Mouse (Mus musculus): ENCODE measurements around the gene Mdm2. TPM values are rescaled to one million over a fixed set of nuclear protein-coding genes. Genes with fewer than 3 reads are reported as not detected.

Gene Mdm2
- polyA plus RNA-seq, 1 experiment from 2014 or later, result 38.2 TPM

GRCm38 (mm10) chr10:117753711-117754608 lies 43.4 kb upstream of the Mdm2 start:
- Histone ChIP-seq H3K4me1 (no peaks in the 10 kb centered on the region), H3K9me3 (no peaks in the 10 kb centered on the region), H3K9ac (no peak overlapping the region), H3K4me2 (no peak overlapping the region), H3K27ac (no peak overlapping the region), H3K27me3 (replicated peaks) (no peaks in the 10 kb centered on the region), H3K36me3 (peaks cover 50% of the 10 kb centered on the region), H3K4me3 (replicated peaks) (no peak overlapping the region)
- WGBS, result 89% methylated on average over 8 of the region's 8 CpGs
- ATAC-seq (ENCODE audit: insufficient read depth, low FRiP score, low read depth), result no peak

GRCm38 (mm10) chr10:117752851-117753647 lies 42.5 kb upstream of the Mdm2 start:
- Histone ChIP-seq H3K36me3 (peaks cover 53% of the 10 kb centered on the region), H3K27ac (no peak overlapping the region), H3K4me2 (no peak overlapping the region), H3K9ac (no peak overlapping the region), H3K4me3 (replicated peaks) (no peak overlapping the region), H3K4me1 (no peaks in the 10 kb centered on the region), H3K9me3 (no peaks in the 10 kb centered on the region), H3K27me3 (replicated peaks) (no peaks in the 10 kb centered on the region)
- no peak for ATAC-seq (ENCODE audit: insufficient read depth, low FRiP score, low read depth)
- WGBS, result 99% methylated on average over 5 of the region's 5 CpGs

- Histone ChIP-seq H3K9ac (no peak overlapping the region), H3K27ac (no peak overlapping the region), H3K4me1 (no peaks in the 10 kb centered on the region), H3K9me3 (no peaks in the 10 kb centered on the region), H3K36me3 (peaks cover 47% of the 10 kb centered on the region), H3K27me3 (replicated peaks) (no peaks in the 10 kb centered on the region), H3K4me3 (replicated peaks) (no peak overlapping the region), H3K4me2 (no peak overlapping the region)
- WGBS, result 98% methylated on average over 7 of the region's 7 CpGs
- ATAC-seq (ENCODE audit: insufficient read depth, low FRiP score, low read depth), result no peak
Observed at GRCm38 (mm10) chr10:117752304-117752821, 41.8 kb upstream of the Mdm2 start.

GRCm38 (mm10) chr10:117751744-117752143 lies 41.2 kb upstream of the Mdm2 start:
- H3K4me3 ChIP-seq (replicated peaks), result no peak overlapping the region
- ATAC-seq (ENCODE audit: insufficient read depth, low FRiP score, low read depth), result no peak
- H3K9ac ChIP-seq, result no peak overlapping the region
- H3K27me3 ChIP-seq (replicated peaks), result no peaks in the 10 kb centered on the region
- H3K4me1 ChIP-seq, result no peaks in the 10 kb centered on the region
- WGBS, result 94% methylated on average over 6 of the region's 6 CpGs
- peaks cover 43% of the 10 kb centered on the region for H3K36me3 ChIP-seq
- H3K9me3 ChIP-seq, result no peaks in the 10 kb centered on the region
- no peak overlapping the region for H3K27ac ChIP-seq
- no peak overlapping the region for H3K4me2 ChIP-seq

DNA sequence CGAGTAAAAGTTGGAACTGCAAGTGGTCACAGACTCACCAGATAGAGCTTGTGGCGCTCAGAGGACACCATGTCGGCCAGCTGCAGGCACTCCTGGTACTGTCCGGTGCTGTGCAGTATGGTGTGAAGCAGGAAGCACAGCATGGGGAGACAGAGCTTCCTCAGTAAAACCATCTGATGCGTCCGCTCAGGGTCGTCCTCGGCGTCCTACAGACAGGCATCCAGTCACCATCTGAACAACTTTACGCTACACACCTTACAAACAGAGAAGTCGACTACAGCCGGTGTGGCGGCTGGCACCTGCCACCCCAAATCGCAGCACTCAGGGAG lies 40.7 kb upstream of the Mdm2 start:
- no peak for ATAC-seq (ENCODE audit: insufficient read depth, low FRiP score, low read depth)
- 96% methylated on average over 14 of the region's 14 CpGs for WGBS
- Histone ChIP-seq H3K4me1 (no peaks in the 10 kb centered on the region), H3K9ac (no peak overlapping the region), H3K27me3 (replicated peaks) (no peaks in the 10 kb centered on the region), H3K4me3 (replicated peaks) (no peak overlapping the region), H3K4me2 (no peak overlapping the region), H3K36me3 (peaks cover 40% of the 10 kb centered on the region), H3K9me3 (no peaks in the 10 kb centered on the region), H3K27ac (no peak overlapping the region)

GRCm38 (mm10) chr10:117750529-117751281 lies 40.1 kb upstream of the Mdm2 start:
- Histone ChIP-seq H3K4me1 (no peaks in the 10 kb centered on the region), H3K9me3 (no peaks in the 10 kb centered on the region), H3K4me2 (no peak overlapping the region), H3K27me3 (replicated peaks) (no peaks in the 10 kb centered on the region), H3K36me3 (peaks cover 40% of the 10 kb centered on the region), H3K9ac (no peak overlapping the region), H3K4me3 (replicated peaks) (no peak overlapping the region), H3K27ac (no peak overlapping the region)
- WGBS, result 95% methylated on average over 5 of the region's 5 CpGs
- ATAC-seq (ENCODE audit: insufficient read depth, low FRiP score, low read depth), result no peak

GRCm38 (mm10) chr10:117749787-117750343 lies 39.3 kb upstream of the Mdm2 start:
- no peaks in the 10 kb centered on the region for H3K27me3 ChIP-seq (replicated peaks)
- no peak overlapping the region for H3K4me2 ChIP-seq
- no peak overlapping the region for H3K27ac ChIP-seq
- no peak overlapping the region for H3K9ac ChIP-seq
- no peak for ATAC-seq (ENCODE audit: insufficient read depth, low FRiP score, low read depth)
- 0 out of 2 replicates have a peak, but pooled peaks cover 3% of the 10 kb centered on the region for H3K4me1 ChIP-seq
- H3K36me3 ChIP-seq, result peaks cover 31% of the 10 kb centered on the region
- H3K9me3 ChIP-seq, result no peaks in the 10 kb centered on the region
- no peak overlapping the region for H3K4me3 ChIP-seq (replicated peaks)
- WGBS, result 94% methylated on average over 14 of the region's 14 CpGs

GRCm38 (mm10) chr10:117749050-117749686 lies 38.6 kb upstream of the Mdm2 start:
- WGBS, result 95% methylated on average over 10 of the region's 10 CpGs
- no peak overlapping the region for H3K9ac ChIP-seq
- no peaks in the 10 kb centered on the region for H3K9me3 ChIP-seq
- H3K4me2 ChIP-seq, result no peak overlapping the region
- no peaks in the 10 kb centered on the region for H3K27me3 ChIP-seq (replicated peaks)
- 0 out of 2 replicates have a peak, but pooled peaks cover 5% of the 10 kb centered on the region for H3K4me1 ChIP-seq
- peaks cover 26% of the 10 kb centered on the region for H3K36me3 ChIP-seq
- H3K27ac ChIP-seq, result no peak overlapping the region
- no peak for ATAC-seq (ENCODE audit: insufficient read depth, low FRiP score, low read depth)
- no peak overlapping the region for H3K4me3 ChIP-seq (replicated peaks)

DNA sequence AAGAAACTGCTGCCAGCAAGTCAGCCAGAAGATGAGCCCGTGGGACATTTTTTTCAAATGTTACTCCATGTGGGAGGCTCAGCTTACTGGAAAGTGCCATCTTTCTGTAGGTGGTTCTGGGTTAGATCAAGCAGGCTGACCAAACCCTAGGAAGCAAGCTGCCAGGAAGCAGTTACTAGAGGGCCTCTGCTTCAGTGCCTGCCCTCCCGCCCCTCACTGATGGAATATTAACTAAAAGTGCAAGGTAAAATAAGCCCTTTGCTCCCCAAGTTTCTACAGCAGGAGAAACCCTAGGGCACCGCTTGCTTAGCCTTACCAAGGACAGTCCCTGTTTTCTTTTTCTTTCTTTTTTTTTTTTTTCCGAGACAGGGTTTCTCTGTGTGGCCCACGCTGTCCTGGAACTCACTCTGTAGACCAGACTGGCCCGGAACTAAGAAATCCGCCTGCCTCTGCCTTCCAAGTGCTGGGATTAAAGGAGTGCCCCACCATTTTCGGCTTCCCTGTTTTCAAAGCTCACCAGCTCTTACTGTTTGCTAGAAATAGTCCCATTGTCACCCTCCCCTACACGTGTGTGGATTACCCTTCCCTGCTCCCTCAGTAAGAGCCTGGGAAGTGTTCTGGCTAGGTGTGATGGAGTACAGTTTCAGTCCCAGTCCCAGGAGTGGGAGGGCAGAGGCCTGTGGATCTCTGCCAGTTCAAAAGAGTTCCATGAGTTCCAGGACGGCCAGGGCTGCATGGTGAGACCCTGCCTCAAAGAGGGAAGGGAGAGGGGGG lies 37.9 kb upstream of the Mdm2 start:
- no peak for ATAC-seq (ENCODE audit: insufficient read depth, low FRiP score, low read depth)
- no peaks in the 10 kb centered on the region for H3K9me3 ChIP-seq
- no peak overlapping the region for H3K27ac ChIP-seq
- H3K27me3 ChIP-seq (replicated peaks), result no peaks in the 10 kb centered on the region
- H3K4me2 ChIP-seq, result no peak overlapping the region
- 0 out of 2 replicates have a peak, but pooled peaks cover 8% of the 10 kb centered on the region for H3K4me1 ChIP-seq
- H3K4me3 ChIP-seq (replicated peaks), result no peak overlapping the region
- H3K9ac ChIP-seq, result no peak overlapping the region
- peaks cover 29% of the 10 kb centered on the region for H3K36me3 ChIP-seq
- 89% methylated on average over 10 of the region's 10 CpGs for WGBS

DNA sequence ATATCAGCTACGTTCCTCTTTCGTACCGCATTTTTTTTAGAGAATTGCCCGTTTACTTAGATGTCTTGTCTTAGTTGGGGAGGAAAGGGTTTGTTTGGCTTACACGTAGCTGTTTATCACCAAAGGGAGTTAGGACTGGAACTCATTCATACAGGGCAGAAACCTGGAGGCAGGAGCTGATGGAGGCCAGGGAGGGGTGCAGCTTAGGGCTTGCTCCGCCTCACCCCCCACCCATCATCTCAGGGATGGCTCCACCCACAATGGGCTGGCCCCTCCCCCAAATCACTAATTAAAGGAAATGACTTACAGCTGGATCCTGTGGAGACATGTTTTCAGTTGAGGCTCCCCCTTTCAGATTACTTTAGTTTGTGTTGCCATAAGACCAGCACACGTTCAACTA lies 37.2 kb upstream of the Mdm2 start:
- H3K9ac ChIP-seq, result no peak overlapping the region
- H3K4me3 ChIP-seq (replicated peaks), result no peak overlapping the region
- 84% methylated on average over 7 of the region's 7 CpGs for WGBS
- H3K36me3 ChIP-seq, result peaks cover 29% of the 10 kb centered on the region
- H3K27ac ChIP-seq, result no peak overlapping the region
- H3K4me1 ChIP-seq, result 0 out of 2 replicates have a peak, but pooled peaks cover 8% of the 10 kb centered on the region
- H3K9me3 ChIP-seq, result no peaks in the 10 kb centered on the region
- no peak overlapping the region for H3K4me2 ChIP-seq
- no peak for ATAC-seq (ENCODE audit: insufficient read depth, low FRiP score, low read depth)
- no peaks in the 10 kb centered on the region for H3K27me3 ChIP-seq (replicated peaks)
